Mouse (Mus musculus): ENCODE measurements around the gene Psme2b. TPM values are rescaled to one million over a fixed set of nuclear protein-coding genes. Genes with fewer than 3 reads are reported as not detected.
"Not testable (repeated sequence)": the region's sequence is repeated elsewhere in the genome, so short reads cannot be mapped to it uniquely, and the experiment has no call there.

Psme2b gene
- 2.7 and 10.4 TPM in 2 replicates for polyA plus RNA-seq (2015; fragmentation: Nextera tagmentation; extraction: Ambion mirVana)

DNA sequence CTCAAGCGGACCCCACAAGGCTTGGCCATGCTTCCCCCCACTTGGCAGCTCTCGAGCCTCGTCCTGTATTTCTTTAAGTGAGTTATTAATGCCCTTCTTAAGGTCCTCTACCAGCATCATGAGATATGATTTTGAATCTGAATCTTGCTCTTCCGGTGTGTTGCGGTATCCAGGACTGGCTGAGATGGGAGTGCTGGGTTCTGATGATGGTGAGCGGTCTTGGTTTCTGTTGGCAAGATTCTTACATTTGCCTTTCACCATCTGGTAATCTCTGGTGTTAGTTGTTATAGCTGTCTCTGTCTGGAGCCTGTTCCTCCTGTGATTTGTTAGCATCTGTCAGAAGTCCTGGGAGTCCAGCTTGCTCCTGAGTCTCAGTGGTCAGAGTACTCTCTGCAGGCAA lies at the start of gene Psme2b:
Psme2b (minus strand) TSS at position 101 of the 400 bp plus-strand sequence.
- not testable (repeated sequence) for ATAC-seq (replicated peaks; ENCODE audit: extremely low read depth, insufficient read depth, low FRiP score); H3K4me3 ChIP-seq (ENCODE audit: low read length); H3K9me3 ChIP-seq (replicated peaks; ENCODE audit: control insufficient read depth, low read length); H3K36me3 ChIP-seq (ENCODE audit: control insufficient read depth, insufficient read depth); H3K27ac ChIP-seq (ENCODE audit: low read length); H3K27me3 ChIP-seq (ENCODE audit: control insufficient read depth, insufficient read depth, low read length); H3K4me1 ChIP-seq (ENCODE audit: control insufficient read depth, insufficient read depth, low read length); H3K9ac ChIP-seq (ENCODE audit: low read length); H3K4me2 ChIP-seq (ENCODE audit: low read depth, low read length)
- WGBS = 91% methylated on average over 6 of the region's 6 CpGs

DNA sequence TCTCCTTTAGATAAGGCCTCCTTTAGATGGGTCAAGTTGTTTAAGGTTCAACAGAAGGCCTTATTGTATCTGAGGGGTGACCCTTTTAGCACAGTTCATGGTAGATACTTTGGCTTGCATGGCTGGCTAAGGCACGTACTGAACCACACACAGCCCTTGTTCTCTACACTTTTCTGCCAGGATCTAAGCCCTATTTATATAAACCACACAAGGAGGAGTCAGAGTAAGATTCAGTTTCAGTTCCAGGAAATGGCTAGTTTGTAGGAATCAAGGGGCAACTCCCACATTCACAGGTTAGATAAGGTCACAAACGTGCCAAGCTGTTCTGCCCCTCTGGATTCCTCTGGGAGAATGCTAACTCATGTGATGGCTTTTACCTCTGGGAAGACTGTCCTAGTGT lies 48.0 kb upstream of the Psme2b start, which contains the start of gene Tgtp1:
Tgtp1 (minus strand) TSS at position 155 of the 400 bp plus-strand sequence.
- H3K4me1 ChIP-seq (ENCODE audit: control insufficient read depth, insufficient read depth, low read length); H3K4me2 ChIP-seq (ENCODE audit: low read depth, low read length); ATAC-seq (replicated peaks; ENCODE audit: extremely low read depth, insufficient read depth, low FRiP score); H3K9me3 ChIP-seq (replicated peaks; ENCODE audit: control insufficient read depth, low read length); H3K27me3 ChIP-seq (ENCODE audit: control insufficient read depth, insufficient read depth, low read length); H3K9ac ChIP-seq (ENCODE audit: low read length); H3K4me3 ChIP-seq (ENCODE audit: low read length); H3K36me3 ChIP-seq (ENCODE audit: control insufficient read depth, insufficient read depth); H3K27ac ChIP-seq (ENCODE audit: low read length): not testable (repeated sequence)
- 36% methylated on average over 2 of the region's 2 CpGs for WGBS

DNA sequence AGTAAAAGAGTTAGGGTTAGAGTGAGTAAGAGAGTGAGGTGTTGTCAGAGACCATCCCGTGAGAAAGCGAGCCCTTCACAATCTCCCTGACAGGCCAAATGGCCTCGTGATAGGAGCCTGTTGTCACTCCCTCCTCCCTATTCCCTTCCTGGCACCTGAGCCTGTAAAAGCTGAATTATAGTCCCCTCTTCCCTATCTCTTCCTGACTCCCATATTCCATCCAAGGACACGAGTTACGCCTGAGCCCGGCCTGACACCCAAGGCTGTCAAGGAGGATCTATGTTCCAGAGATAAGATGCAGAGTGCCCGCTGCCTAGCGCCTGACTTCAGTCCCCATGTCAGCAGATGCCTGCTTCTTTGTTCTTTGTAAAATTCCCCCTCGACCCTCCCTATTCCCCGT lies 47.3 kb upstream of the Psme2b start:
- H3K4me2 ChIP-seq (ENCODE audit: low read depth, low read length); H3K27ac ChIP-seq (ENCODE audit: low read length); H3K4me3 ChIP-seq (ENCODE audit: low read length); H3K27me3 ChIP-seq (ENCODE audit: control insufficient read depth, insufficient read depth, low read length); ATAC-seq (replicated peaks; ENCODE audit: extremely low read depth, insufficient read depth, low FRiP score); H3K9ac ChIP-seq (ENCODE audit: low read length); H3K36me3 ChIP-seq (ENCODE audit: control insufficient read depth, insufficient read depth); H3K4me1 ChIP-seq (ENCODE audit: control insufficient read depth, insufficient read depth, low read length); H3K9me3 ChIP-seq (replicated peaks; ENCODE audit: control insufficient read depth, low read length): not testable (repeated sequence)
- WGBS = 20% methylated on average over 10 of the region's 10 CpGs

DNA sequence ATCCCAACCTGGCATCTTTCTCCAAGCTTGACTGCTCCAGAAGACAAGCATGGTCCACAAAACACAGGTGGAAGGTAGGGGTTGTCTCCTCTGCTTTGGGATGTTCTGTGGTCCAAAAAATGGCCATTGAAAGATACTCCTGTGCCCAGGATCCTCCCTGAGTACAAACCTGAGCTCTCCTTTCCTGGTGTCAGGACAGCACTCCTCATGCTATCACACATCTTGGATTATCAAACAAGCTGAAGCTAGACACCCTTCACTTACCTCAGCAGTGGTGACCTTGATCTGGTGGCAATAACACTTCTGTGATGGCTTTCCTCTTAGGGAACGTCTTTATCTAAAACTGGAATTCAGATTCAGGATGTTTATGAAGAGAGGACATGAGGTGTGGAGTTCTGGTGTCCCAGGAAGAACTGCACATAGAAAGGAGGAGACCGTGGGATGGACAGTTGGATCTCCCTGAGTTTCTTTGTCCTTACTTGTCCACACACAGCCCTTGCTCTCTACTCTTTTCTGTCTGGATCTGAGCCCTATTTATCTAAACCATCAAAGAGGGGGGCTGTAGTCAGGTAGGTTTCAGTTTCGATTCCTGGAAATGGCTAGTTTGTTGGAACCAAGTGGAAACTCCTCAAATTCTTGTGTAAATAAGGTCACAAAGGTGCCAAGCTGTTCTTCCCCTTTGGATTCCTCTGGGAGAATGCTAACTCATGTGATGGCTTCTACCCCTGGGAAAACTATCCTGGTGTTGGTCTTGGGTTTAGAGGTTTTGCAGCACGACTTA lies 45.9 kb upstream of the Psme2b start, which contains the start of gene Gm12185:
Gm12185 (minus strand) TSS at position 487 of the 781 bp plus-strand sequence.
- H3K4me1 ChIP-seq (ENCODE audit: control insufficient read depth, insufficient read depth, low read length); H3K4me2 ChIP-seq (ENCODE audit: low read depth, low read length); ATAC-seq (replicated peaks; ENCODE audit: extremely low read depth, insufficient read depth, low FRiP score); H3K9me3 ChIP-seq (replicated peaks; ENCODE audit: control insufficient read depth, low read length); H3K4me3 ChIP-seq (ENCODE audit: low read length); H3K36me3 ChIP-seq (ENCODE audit: control insufficient read depth, insufficient read depth); H3K27me3 ChIP-seq (ENCODE audit: control insufficient read depth, insufficient read depth, low read length); H3K27ac ChIP-seq (ENCODE audit: low read length); H3K9ac ChIP-seq (ENCODE audit: low read length): not testable (repeated sequence)
- WGBS = 46% methylated on average over 4 of the region's 4 CpGs

DNA sequence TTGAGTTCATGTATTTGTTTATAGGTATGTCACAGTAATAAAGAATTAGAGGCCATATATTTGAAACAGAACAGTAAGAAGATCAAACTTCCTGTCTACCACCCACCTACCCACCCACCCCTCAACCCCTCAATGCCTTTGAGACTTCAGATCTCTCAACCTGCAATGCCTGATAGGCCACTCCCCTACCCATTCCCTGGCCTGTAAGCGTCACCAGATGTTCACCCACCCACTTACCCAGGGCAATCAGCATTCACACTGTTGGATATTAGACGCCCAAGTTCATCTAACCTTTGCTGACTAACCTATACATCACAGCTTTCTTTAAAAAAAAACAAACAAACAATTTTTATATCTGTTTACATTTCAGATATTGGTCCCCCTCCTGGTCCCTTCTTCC lies 44.0 kb upstream of the Psme2b start:
- not testable (repeated sequence) for H3K27ac ChIP-seq (ENCODE audit: low read length); H3K9me3 ChIP-seq (replicated peaks; ENCODE audit: control insufficient read depth, low read length); H3K27me3 ChIP-seq (ENCODE audit: control insufficient read depth, insufficient read depth, low read length); ATAC-seq (replicated peaks; ENCODE audit: extremely low read depth, insufficient read depth, low FRiP score); H3K4me1 ChIP-seq (ENCODE audit: control insufficient read depth, insufficient read depth, low read length); H3K36me3 ChIP-seq (ENCODE audit: control insufficient read depth, insufficient read depth); H3K4me2 ChIP-seq (ENCODE audit: low read depth, low read length); H3K9ac ChIP-seq (ENCODE audit: low read length); H3K4me3 ChIP-seq (ENCODE audit: low read length)
- WGBS = 71% methylated on average over 2 of the region's 2 CpGs

DNA sequence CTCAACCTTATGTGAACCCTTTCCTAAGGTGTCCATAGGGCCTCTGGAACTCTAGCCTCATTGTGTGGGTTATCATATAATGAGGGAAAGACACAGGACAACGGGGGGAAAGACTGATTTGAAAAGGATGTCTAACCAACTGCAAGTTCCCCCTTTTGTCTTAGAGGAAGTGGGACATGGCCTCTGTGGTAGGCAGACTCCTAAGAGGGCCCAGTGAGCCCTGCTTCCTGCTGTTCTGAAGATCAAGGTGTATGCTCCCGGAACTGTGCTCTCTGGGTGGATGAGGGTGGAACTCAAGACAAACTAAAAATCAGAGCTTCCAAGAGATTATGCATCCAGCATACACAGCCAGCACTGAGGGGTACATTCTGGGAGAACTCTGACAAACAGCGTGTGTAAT lies 42.2 kb upstream of the Psme2b start:
- H3K27ac ChIP-seq (ENCODE audit: low read length); H3K9ac ChIP-seq (ENCODE audit: low read length); H3K9me3 ChIP-seq (replicated peaks; ENCODE audit: control insufficient read depth, low read length); ATAC-seq (replicated peaks; ENCODE audit: extremely low read depth, insufficient read depth, low FRiP score); H3K4me2 ChIP-seq (ENCODE audit: low read depth, low read length); H3K4me3 ChIP-seq (ENCODE audit: low read length); H3K4me1 ChIP-seq (ENCODE audit: control insufficient read depth, insufficient read depth, low read length); H3K27me3 ChIP-seq (ENCODE audit: control insufficient read depth, insufficient read depth, low read length); H3K36me3 ChIP-seq (ENCODE audit: control insufficient read depth, insufficient read depth): not testable (repeated sequence)
- WGBS = 53% methylated on average over 2 of the region's 3 CpGs

DNA sequence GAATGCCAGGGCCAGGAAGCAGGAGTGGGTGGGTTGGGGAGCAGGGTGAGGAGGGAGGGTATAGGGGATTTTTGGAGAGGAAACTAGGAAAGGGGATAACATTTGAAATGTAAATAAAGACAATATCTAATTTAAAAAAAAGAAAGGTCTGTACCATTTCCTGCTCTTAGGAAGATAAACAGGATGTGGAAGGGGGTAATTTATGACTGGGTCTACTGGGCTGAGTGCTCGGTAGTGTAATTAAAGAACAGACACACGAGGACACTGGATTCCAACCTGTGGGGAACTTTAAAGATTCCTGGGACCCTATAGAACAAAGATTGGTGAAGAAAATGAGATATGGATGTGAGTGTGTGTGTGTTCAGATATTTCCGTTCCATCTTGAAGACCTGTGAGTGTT lies 36.9 kb upstream of the Psme2b start:
- no CpG with 5 or more reads among the region's 3 CpGs for WGBS
- not testable (repeated sequence) for H3K9me3 ChIP-seq (replicated peaks; ENCODE audit: control insufficient read depth, low read length); H3K27ac ChIP-seq (ENCODE audit: low read length); H3K27me3 ChIP-seq (ENCODE audit: control insufficient read depth, insufficient read depth, low read length); H3K4me3 ChIP-seq (ENCODE audit: low read length); H3K9ac ChIP-seq (ENCODE audit: low read length); H3K4me1 ChIP-seq (ENCODE audit: control insufficient read depth, insufficient read depth, low read length); ATAC-seq (replicated peaks; ENCODE audit: extremely low read depth, insufficient read depth, low FRiP score); H3K4me2 ChIP-seq (ENCODE audit: low read depth, low read length); H3K36me3 ChIP-seq (ENCODE audit: control insufficient read depth, insufficient read depth)

DNA sequence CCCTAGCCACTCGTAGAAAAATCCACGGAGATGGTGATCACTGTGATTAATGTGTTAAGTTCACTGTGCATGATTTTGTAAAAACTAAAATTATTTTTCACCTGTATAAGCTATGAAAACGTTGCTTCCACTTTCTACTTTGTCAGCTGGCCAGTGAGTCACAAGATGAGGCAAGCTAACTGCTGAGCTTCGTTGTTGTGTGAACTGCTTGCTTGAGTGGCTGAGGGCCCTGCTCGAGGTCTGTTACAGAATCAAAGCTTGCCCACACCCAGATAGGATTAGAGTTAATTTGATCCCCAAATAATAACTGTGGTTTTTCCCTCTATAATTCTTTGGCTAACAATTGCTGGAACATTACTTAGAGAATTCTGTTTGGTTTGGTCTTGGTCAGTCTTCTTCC lies 34.1 kb upstream of the Psme2b start:
- H3K27ac ChIP-seq (ENCODE audit: low read length); H3K4me3 ChIP-seq (ENCODE audit: low read length); H3K9me3 ChIP-seq (replicated peaks; ENCODE audit: control insufficient read depth, low read length); H3K4me2 ChIP-seq (ENCODE audit: low read depth, low read length); H3K4me1 ChIP-seq (ENCODE audit: control insufficient read depth, insufficient read depth, low read length); H3K9ac ChIP-seq (ENCODE audit: low read length); ATAC-seq (replicated peaks; ENCODE audit: extremely low read depth, insufficient read depth, low FRiP score); H3K27me3 ChIP-seq (ENCODE audit: control insufficient read depth, insufficient read depth, low read length); H3K36me3 ChIP-seq (ENCODE audit: control insufficient read depth, insufficient read depth): not testable (repeated sequence)
- WGBS = no CpG with 5 or more reads among the region's 5 CpGs

DNA sequence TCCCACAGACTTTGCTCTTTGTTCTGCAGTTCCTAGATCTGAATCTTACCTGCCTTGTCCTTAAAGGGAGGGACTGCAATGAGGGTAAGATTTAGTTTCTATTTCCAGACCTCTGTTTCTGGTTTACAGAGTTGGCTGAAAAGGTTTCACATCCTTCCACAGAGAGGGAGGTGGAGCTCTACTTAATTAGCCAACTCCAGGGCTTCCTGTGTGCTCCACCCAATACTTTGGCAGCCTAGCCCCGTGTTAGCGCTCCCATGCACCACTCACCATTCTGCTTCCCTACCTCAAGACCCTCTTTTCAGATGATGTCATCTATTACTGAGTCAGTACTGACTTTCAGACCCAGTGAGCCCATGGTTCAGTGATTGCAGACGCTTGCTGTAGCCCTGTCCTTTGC lies 33.3 kb upstream of the Psme2b start, which contains the start of gene 9930111J21Rik1:
9930111J21Rik1 (minus strand) TSS at position 148 of the 400 bp plus-strand sequence.
- H3K9ac ChIP-seq (ENCODE audit: low read length); H3K4me3 ChIP-seq (ENCODE audit: low read length); H3K27ac ChIP-seq (ENCODE audit: low read length); H3K27me3 ChIP-seq (ENCODE audit: control insufficient read depth, insufficient read depth, low read length); ATAC-seq (replicated peaks; ENCODE audit: extremely low read depth, insufficient read depth, low FRiP score); H3K9me3 ChIP-seq (replicated peaks; ENCODE audit: control insufficient read depth, low read length); H3K4me1 ChIP-seq (ENCODE audit: control insufficient read depth, insufficient read depth, low read length); H3K36me3 ChIP-seq (ENCODE audit: control insufficient read depth, insufficient read depth); H3K4me2 ChIP-seq (ENCODE audit: low read depth, low read length): not testable (repeated sequence)
- no CpG with 5 or more reads among the region's 3 CpGs for WGBS
